Mouse (Mus musculus) liver, embryonic 13.5 days (tissue): Measurements from ENCODE around the gene Exoc5. TPM values are rescaled to one million over a fixed set of nuclear protein-coding genes. Genes with fewer than 3 reads are reported as not detected.

Source experiments
- ATAC-seq: fragments of 200-750 bp; cut with Nextera tagmentation; 2 replicates; pipeline ENCODE4 v1.8.0; 2017; ENCODE audit warnings: low read depth, mild to moderate bottlenecking, moderate number of reproducible peaks, moderate library complexity
- DNase-seq: peaks from one replicate; pipeline ENCODE4 v3.0.0; 2022
- H3K27ac ChIP-seq: fragments of 300-500 bp; sonication (generic); 2 replicates; pipeline ENCODE4 v1.5.1; 2015; ENCODE audit warnings: moderate library complexity, mild to moderate bottlenecking, inconsistent platforms
- H3K27me3 ChIP-seq: fragments of 300-500 bp; sonication (generic); 2 replicates; pipeline ENCODE4 v1.6.1; 2015; ENCODE audit warnings: mild to moderate bottlenecking, inconsistent platforms
- H3K36me3 ChIP-seq: fragments of 300-500 bp; sonication (generic); 2 replicates; pipeline ENCODE4 v1.6.1; 2015; ENCODE audit warnings: mild to moderate bottlenecking, inconsistent platforms
- H3K4me1 ChIP-seq: fragments of 300-500 bp; sonication (generic); replicated peaks from 2 replicates; pipeline ENCODE4 v1.6.1; 2015; ENCODE audit warnings: inconsistent platforms
- H3K4me2 ChIP-seq: fragments of 300-500 bp; sonication (generic); 2 replicates; pipeline ENCODE4 v1.6.1; 2015; ENCODE audit warnings: inconsistent platforms, mild to moderate bottlenecking, moderate library complexity
- H3K4me3 ChIP-seq: fragments of 300-500 bp; sonication (generic); replicated peaks from 2 replicates; pipeline ENCODE4 v1.5.1; 2015; ENCODE audit warnings: mild to moderate bottlenecking, inconsistent platforms
- H3K9ac ChIP-seq: fragments of 300-500 bp; sonication (generic); 2 replicates; pipeline ENCODE4 v1.6.1; 2015; ENCODE audit warnings: mild to moderate bottlenecking, inconsistent platforms
- H3K9me3 ChIP-seq: fragments of 300-500 bp; sonication (generic); replicated peaks from 2 replicates; pipeline ENCODE4 v1.6.1; 2016; ENCODE audit warnings: inconsistent platforms
- WGBS: fragments of 180-500 bp; shearing (Covaris S2); methylation state at CpG from one replicate; pipeline ENCODE4 v1.1.7; 2015; ENCODE audit not compliant: insufficient replicate concordance; 5-methylcytosine and 5-hydroxymethylcytosine counted together
- polyA plus RNA-seq: library from polyadenylated mRNA; unstranded; fragments of >200 nt; fragmentation: Nextera tagmentation; extraction: Ambion mirVana; gene quantifications from 2 replicates; pipeline ENCODE4 v1.2.1, GENCODE M21; 2015

The Exoc5 gene
- polyA plus RNA-seq, 1 experiment from 2014 or later = 24.2 TPM

GRCm38 (mm10) chr14:48998795-48999194 is 67.7 kb downstream of the Exoc5 start:
- Histone ChIP-seq H3K27ac (no peak overlapping the region), H3K27me3 (no peaks in the 10 kb centered on the region), H3K9me3 (no peaks in the 10 kb centered on the region), H3K4me1 (no peaks in the 10 kb centered on the region), H3K4me2 (no peak overlapping the region), H3K9ac (no peak overlapping the region), H3K4me3 (no peak overlapping the region), H3K36me3 (no peaks in the 10 kb centered on the region)
- ATAC-seq (no peak), DNase-seq (no peak)
- WGBS = 25% methylated on average over 4 of the region's 4 CpGs

- Histone ChIP-seq H3K27me3 (no peaks in the 10 kb centered on the region), H3K36me3 (no peaks in the 10 kb centered on the region), H3K4me3 (no peak overlapping the region), H3K9ac (no peak overlapping the region), H3K27ac (no peak overlapping the region), H3K9me3 (no peaks in the 10 kb centered on the region), H3K4me2 (no peak overlapping the region), H3K4me1 (no peaks in the 10 kb centered on the region)
- no peak for DNase-seq
- 62% methylated on average over 3 of the region's 3 CpGs for WGBS
- no peak for ATAC-seq
Measured at GRCm38 (mm10) chr14:48993861-48994260, 72.6 kb downstream of the Exoc5 start.

- WGBS = 66% methylated on average over 3 of the region's 3 CpGs
- no peak for ATAC-seq
- no peak overlapping the region for H3K9ac ChIP-seq
- H3K4me2 ChIP-seq = no peak overlapping the region
- no peak overlapping the region for H3K4me3 ChIP-seq
- no peaks in the 10 kb centered on the region for H3K36me3 ChIP-seq
- no peaks in the 10 kb centered on the region for H3K4me1 ChIP-seq
- no peaks in the 10 kb centered on the region for H3K9me3 ChIP-seq
- H3K27me3 ChIP-seq = no peaks in the 10 kb centered on the region
- DNase-seq = no peak
- H3K27ac ChIP-seq = no peak overlapping the region
Measured at GRCm38 (mm10) chr14:48992070-48992580, 74.3 kb downstream of the Exoc5 start.

GRCm38 (mm10) chr14:48991144-48991522 is 75.3 kb downstream of the Exoc5 start:
- H3K4me2 ChIP-seq = no peak overlapping the region
- H3K27me3 ChIP-seq = no peaks in the 10 kb centered on the region
- no peaks in the 10 kb centered on the region for H3K36me3 ChIP-seq
- no peak for DNase-seq
- no peak for ATAC-seq
- no peaks in the 10 kb centered on the region for H3K4me1 ChIP-seq
- H3K4me3 ChIP-seq = no peak overlapping the region
- WGBS = 10% methylated on average over 7 of the region's 7 CpGs
- H3K27ac ChIP-seq = no peak overlapping the region
- no peaks in the 10 kb centered on the region for H3K9me3 ChIP-seq
- no peak overlapping the region for H3K9ac ChIP-seq

- H3K9ac ChIP-seq = no peak overlapping the region
- no peaks in the 10 kb centered on the region for H3K36me3 ChIP-seq
- 21% methylated on average over 17 of the region's 17 CpGs for WGBS
- no peak overlapping the region for H3K27ac ChIP-seq
- ATAC-seq = no peak
- H3K27me3 ChIP-seq = no peaks in the 10 kb centered on the region
- H3K4me1 ChIP-seq = no peaks in the 10 kb centered on the region
- no peaks in the 10 kb centered on the region for H3K9me3 ChIP-seq
- DNase-seq = no peak
- no peak overlapping the region for H3K4me2 ChIP-seq
- H3K4me3 ChIP-seq = no peak overlapping the region
Measured at GRCm38 (mm10) chr14:48990471-48991143, 75.8 kb downstream of the Exoc5 start.

- Histone ChIP-seq H3K36me3 (no peaks in the 10 kb centered on the region), H3K4me2 (no peak overlapping the region), H3K27ac (no peak overlapping the region), H3K27me3 (no peaks in the 10 kb centered on the region), H3K9ac (no peak overlapping the region), H3K4me1 (no peaks in the 10 kb centered on the region), H3K9me3 (no peaks in the 10 kb centered on the region), H3K4me3 (no peak overlapping the region)
- 74% methylated on average over 8 of the region's 8 CpGs for WGBS
- no peak for DNase-seq
- no peak for ATAC-seq
Measured at GRCm38 (mm10) chr14:48989831-48990230, 76.6 kb downstream of the Exoc5 start.

- no peaks in the 10 kb centered on the region for H3K27me3 ChIP-seq
- no peak for ATAC-seq
- no peak overlapping the region for H3K27ac ChIP-seq
- no peak overlapping the region for H3K4me2 ChIP-seq
- no peak overlapping the region for H3K4me3 ChIP-seq
- 45% methylated on average over 8 of the region's 8 CpGs for WGBS
- H3K4me1 ChIP-seq = no peaks in the 10 kb centered on the region
- H3K9ac ChIP-seq = no peak overlapping the region
- DNase-seq = no peak
- H3K36me3 ChIP-seq = no peaks in the 10 kb centered on the region
- H3K9me3 ChIP-seq = no peaks in the 10 kb centered on the region
Measured at GRCm38 (mm10) chr14:48986231-48986630, 80.2 kb downstream of the Exoc5 start.

GRCm38 (mm10) chr14:48985673-48986072 is 80.8 kb downstream of the Exoc5 start:
- Histone ChIP-seq H3K27ac (no peak overlapping the region), H3K4me2 (no peak overlapping the region), H3K4me3 (no peak overlapping the region), H3K9ac (no peak overlapping the region), H3K36me3 (no peaks in the 10 kb centered on the region), H3K4me1 (no peaks in the 10 kb centered on the region), H3K9me3 (no peaks in the 10 kb centered on the region), H3K27me3 (no peaks in the 10 kb centered on the region)
- ATAC-seq (no peak), DNase-seq (no peak)
- WGBS = 47% methylated on average over 10 of the region's 10 CpGs

GRCm38 (mm10) chr14:48978971-48979388 is 87.5 kb downstream of the Exoc5 start:
- 44% methylated on average over 3 of the region's 3 CpGs for WGBS

GRCm38 (mm10) chr14:48971546-48971945 is 94.9 kb downstream of the Exoc5 start:
- Histone ChIP-seq H3K4me3 (no peak overlapping the region), H3K36me3 (no peaks in the 10 kb centered on the region), H3K4me2 (no peak overlapping the region), H3K4me1 (no peaks in the 10 kb centered on the region), H3K9ac (no peak overlapping the region), H3K27me3 (no peaks in the 10 kb centered on the region), H3K27ac (no peak overlapping the region), H3K9me3 (no peaks in the 10 kb centered on the region)
- DNase-seq (no peak), ATAC-seq (no peak)
- 61% methylated on average over 2 of the region's 2 CpGs for WGBS

More at GRCm38 (mm10) chr14:48978971-48979388, 87.5 kb downstream of the Exoc5 start:
- Histone ChIP-seq H3K4me3 (no peak overlapping the region), H3K36me3 (no peaks in the 10 kb centered on the region), H3K27me3 (no peaks in the 10 kb centered on the region), H3K4me2 (no peak overlapping the region), H3K4me1 (no peaks in the 10 kb centered on the region), H3K9me3 (no peaks in the 10 kb centered on the region), H3K9ac (no peak overlapping the region), H3K27ac (no peak overlapping the region)
- ATAC-seq = no peak
- no peak for DNase-seq

- Histone ChIP-seq H3K36me3 (no peaks in the 10 kb centered on the region), H3K4me1 (no peaks in the 10 kb centered on the region), H3K27me3 (no peaks in the 10 kb centered on the region), H3K27ac (no peak overlapping the region), H3K9me3 (no peaks in the 10 kb centered on the region), H3K4me2 (no peak overlapping the region), H3K4me3 (no peak overlapping the region), H3K9ac (no peak overlapping the region)
- 74% methylated on average over 9 of the region's 9 CpGs for WGBS
- no peak for ATAC-seq
- DNase-seq = no peak
Measured at GRCm38 (mm10) chr14:48968670-48969069, 97.8 kb downstream of the Exoc5 start.
